Mouse (Mus musculus): Measurements from ENCODE around the gene Tab1.

GRCm38 (mm10) chr15:80175756-80176155 lies 42.8 kb downstream of the Tab1 start:
- no peak for TF ChIP-seq POLR2A (IDR thresholded peaks at IDR 0.05; ENCODE audit: control insufficient read depth, low read depth, low read length)
- TF ChIP-seq CTCF (IDR thresholded peaks at IDR 0.05; ENCODE audit: control insufficient read depth, insufficient read depth, insufficient replicate concordance, low read depth, low read length), result no peak

Data from testis, adult 2 months (tissue).